Comparison of ENCODE assay signal across 27 mouse cellular contexts in the genomic region with DNA sequence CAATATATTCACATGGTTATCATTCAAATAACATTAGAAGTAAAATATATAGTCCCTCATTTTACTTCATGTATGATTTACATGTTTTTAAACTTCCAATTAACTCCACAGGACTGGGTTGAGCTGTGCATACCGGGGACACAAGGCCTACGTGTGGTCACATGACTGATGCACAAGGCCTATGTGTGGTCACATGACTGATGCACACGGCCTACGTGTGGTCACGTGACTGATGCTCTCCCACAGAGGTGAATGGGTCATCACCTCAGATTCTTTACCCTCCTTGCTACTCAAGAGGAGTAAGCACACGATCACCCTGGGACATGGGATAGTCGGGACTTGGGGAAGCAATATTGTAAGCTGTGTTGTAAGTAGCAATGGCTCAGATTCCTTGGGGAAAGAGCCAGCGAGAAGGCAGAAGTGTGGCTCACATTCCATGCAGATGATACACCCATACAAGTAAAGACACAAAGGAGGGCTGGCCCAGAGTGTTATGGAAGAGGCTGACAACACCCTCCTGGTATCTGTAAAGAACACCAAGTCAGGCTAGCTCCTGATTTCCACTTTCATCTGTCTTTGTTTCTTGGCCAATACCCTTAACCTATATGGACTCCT. TPM values are rescaled to one million over a fixed set of nuclear protein-coding genes. Genes with fewer than 3 reads are reported as not detected.
"Had no signal": no experiment of that assay in that cellular context is flagged by ENCODE, and none has a peak within 500 bp of the region (broad histone marks: within the 10 kb centered on the region; RNA-seq: fewer than 3 reads in every experiment).

No protein-coding gene starts in this region.

- H3K36me3 ChIP-seq: heart, embryonic 13.5 days; heart, embryonic 15.5 days; hindbrain, embryonic 12.5 days; intestine, embryonic 15.5 days; limb, embryonic 13.5 days; limb, embryonic 15.5 days; liver, embryonic 12.5 days had no signal

- H3K27ac ChIP-seq: heart, embryonic 13.5 days; heart, embryonic 15.5 days; hindbrain, embryonic 12.5 days; hindbrain, embryonic 14.5 days; intestine, embryonic 15.5 days; kidney, postnatal 0 days; limb, embryonic 13.5 days; limb, embryonic 15.5 days; liver, embryonic 12.5 days; liver, embryonic 14.5 days had no signal

- H3K9me3 ChIP-seq: hindbrain, embryonic 12.5 days; intestine, embryonic 15.5 days; limb, embryonic 13.5 days; limb, embryonic 15.5 days; liver, embryonic 12.5 days had no signal

- H3K27me3 ChIP-seq: heart, embryonic 13.5 days; heart, embryonic 15.5 days; hindbrain, embryonic 12.5 days; intestine, embryonic 15.5 days; limb, embryonic 13.5 days; limb, embryonic 15.5 days; liver, embryonic 12.5 days had no signal

- H3K4me1 ChIP-seq: heart, embryonic 13.5 days; heart, embryonic 15.5 days; hindbrain, embryonic 12.5 days; intestine, embryonic 15.5 days; limb, embryonic 13.5 days; limb, embryonic 15.5 days; liver, embryonic 12.5 days had no signal

- H3K4me2 ChIP-seq: heart, embryonic 11.5 days; heart, embryonic 13.5 days; heart, embryonic 15.5 days; hindbrain, embryonic 12.5 days; hindbrain, embryonic 14.5 days; intestine, embryonic 15.5 days; limb, embryonic 13.5 days; limb, embryonic 15.5 days; liver, embryonic 12.5 days had no signal

- H3K4me3 ChIP-seq: heart, embryonic 13.5 days; heart, embryonic 15.5 days; hindbrain, embryonic 12.5 days; intestine, embryonic 15.5 days; limb, embryonic 13.5 days; limb, embryonic 15.5 days; liver, embryonic 12.5 days had no signal

- ATAC-seq: hindbrain, embryonic 16.5 days; inflammation-experienced regulatory T-cells, adult 6 months; intestine, embryonic 15.5 days; intestine, postnatal 0 days; liver, embryonic 12.5 days had no signal

- H3K9ac ChIP-seq: heart, embryonic 13.5 days; heart, embryonic 15.5 days; hindbrain, embryonic 12.5 days; hindbrain, embryonic 14.5 days; intestine, embryonic 15.5 days; limb, embryonic 13.5 days; limb, embryonic 15.5 days; liver, embryonic 12.5 days; liver, embryonic 14.5 days had no signal

- DNase-seq: gastrocnemius, postnatal 14 days; gastrocnemius, postnatal 36 days; heart, adult 18-20 months; heart, postnatal 14 days; heart, postnatal 36 days; kidney, adult 18-20 months; kidney, adult 8-10 months; kidney, postnatal 14 days; kidney, postnatal 36 days; layer of hippocampus, adult 9-11 months; layer of hippocampus, postnatal 36 days; left cerebral cortex, postnatal 4 days had no signal

RNA-seq across cellular contexts. Expression of a gene that starts 44.3 kb away (rescaled TPM):
- polyA plus RNA-seq: liver, adult 2 months had no signal
